Mouse (Mus musculus) embryonic facial prominence, embryonic 12.5 days (tissue): ENCODE data around the gene Mfn1. TPM values are rescaled to one million over a fixed set of nuclear protein-coding genes. Genes with fewer than 3 reads are reported as not detected.

Experiments
- ATAC-seq: fragments of 200-750 bp; cut with Nextera tagmentation; 2 replicates; pipeline ENCODE4 v1.8.0; 2017; ENCODE audit not compliant: insufficient number of reproducible peaks, insufficient read depth, low FRiP score, low TSS enrichment
- H3K27ac ChIP-seq: fragments of 300-500 bp; sonication (generic); 2 replicates; pipeline ENCODE4 v1.5.1; 2016; ENCODE audit warnings: mild to moderate bottlenecking
- H3K27me3 ChIP-seq: fragments of 300-500 bp; sonication (generic); 2 replicates; pipeline ENCODE4 v1.6.1; 2016; ENCODE audit warnings: mild to moderate bottlenecking, moderate library complexity
- H3K36me3 ChIP-seq: fragments of 300-500 bp; sonication (generic); 2 replicates; pipeline ENCODE4 v1.6.1; 2016; ENCODE audit warnings: mild to moderate bottlenecking
- H3K4me1 ChIP-seq: fragments of 300-500 bp; sonication (generic); 2 replicates; pipeline ENCODE4 v1.6.1; 2016
- H3K4me2 ChIP-seq: fragments of 300-500 bp; sonication (generic); replicated peaks from 2 replicates; pipeline ENCODE4 v1.6.1; 2016; ENCODE audit warnings: mild to moderate bottlenecking, moderate library complexity
- H3K4me3 ChIP-seq: fragments of 300-500 bp; sonication (generic); 2 replicates; pipeline ENCODE4 v1.5.1; 2016; ENCODE audit warnings: mild to moderate bottlenecking
- H3K9ac ChIP-seq: fragments of 300-500 bp; sonication (generic); 2 replicates; pipeline ENCODE4 v1.6.1; 2016; ENCODE audit warnings: mild to moderate bottlenecking, moderate library complexity
- H3K9me3 ChIP-seq: fragments of 300-500 bp; sonication (generic); 2 replicates; pipeline ENCODE4 v1.6.1; 2016; ENCODE audit warnings: mild to moderate bottlenecking, moderate library complexity
- WGBS: fragments of 180-500 bp; shearing (Covaris S2); methylation state at CpG from one replicate; pipeline ENCODE4 v1.1.7; 2016; 5-methylcytosine and 5-hydroxymethylcytosine counted together
- polyA plus RNA-seq: library from polyadenylated mRNA; unstranded; fragments of >200 nt; fragmentation: Nextera tagmentation; extraction: Ambion mirVana; gene quantifications from 2 replicates; pipeline ENCODE4 v1.2.1, GENCODE M21; 2016

Gene Mfn1
- polyA plus RNA-seq, 1 experiment from 2014 or later = 44.5 TPM

DNA sequence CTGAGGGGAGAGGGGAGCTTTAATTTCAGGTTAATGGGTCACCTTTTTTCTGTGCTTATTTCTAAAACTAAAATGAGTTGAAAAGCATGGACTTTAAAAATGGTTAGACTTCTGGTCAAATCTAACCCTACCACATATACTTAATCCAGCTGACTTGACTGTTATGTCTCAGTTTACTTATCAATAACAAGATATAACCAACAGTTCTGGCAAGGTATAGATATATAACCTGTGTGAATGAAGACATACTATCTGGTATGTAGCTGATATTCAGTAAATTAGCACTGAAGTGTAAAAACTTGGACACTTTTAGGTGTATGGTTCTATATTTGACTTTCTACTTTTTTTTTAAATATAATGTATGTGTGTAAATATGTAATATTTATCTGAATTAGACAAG, 15.7 kb upstream of the Mfn1 start:
- no peak for ATAC-seq
- Histone ChIP-seq H3K9me3 (no peaks in the 10 kb centered on the region), H3K9ac (no peak overlapping the region), H3K4me1 (peaks cover 12% of the 10 kb centered on the region), H3K27ac (no peak overlapping the region), H3K27me3 (no peaks in the 10 kb centered on the region), H3K4me2 (no peak overlapping the region), H3K4me3 (no peak overlapping the region), H3K36me3 (peaks cover 28% of the 10 kb centered on the region)

DNA sequence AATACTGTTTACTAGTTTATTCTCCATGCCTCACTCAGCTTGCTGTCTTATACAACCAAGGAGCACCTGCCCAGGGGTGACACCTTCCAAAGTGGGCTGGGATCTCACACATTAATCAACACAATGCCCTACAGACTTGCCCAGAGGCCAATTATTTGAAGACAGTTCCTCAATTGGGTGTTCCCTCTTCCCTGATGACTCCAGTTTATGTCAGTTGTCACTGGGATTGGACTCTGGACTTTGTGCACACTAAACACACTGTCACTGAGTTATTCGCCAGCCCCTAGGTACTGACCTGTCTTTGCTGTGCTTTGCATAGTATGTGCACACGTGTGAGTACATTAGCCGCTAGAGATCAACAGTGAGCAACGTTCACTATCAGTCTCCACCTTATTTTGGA, 2.1 kb upstream of the Mfn1 start:
- peaks cover 6% of the 10 kb centered on the region; the same call in 1 of the 2 replicates for H3K9me3 ChIP-seq
- H3K4me2 ChIP-seq = no peak overlapping the region
- no peak overlapping the region for H3K4me3 ChIP-seq
- H3K4me1 ChIP-seq = 0 out of 2 replicates have a peak, but pooled peaks cover 5% of the 10 kb centered on the region
- H3K27me3 ChIP-seq = no peaks in the 10 kb centered on the region
- H3K36me3 ChIP-seq = peaks cover 22% of the 10 kb centered on the region
- 90% methylated on average over 4 of the region's 4 CpGs for WGBS
- H3K27ac ChIP-seq = no peak overlapping the region
- no peak for ATAC-seq
- no peak overlapping the region for H3K9ac ChIP-seq

DNA sequence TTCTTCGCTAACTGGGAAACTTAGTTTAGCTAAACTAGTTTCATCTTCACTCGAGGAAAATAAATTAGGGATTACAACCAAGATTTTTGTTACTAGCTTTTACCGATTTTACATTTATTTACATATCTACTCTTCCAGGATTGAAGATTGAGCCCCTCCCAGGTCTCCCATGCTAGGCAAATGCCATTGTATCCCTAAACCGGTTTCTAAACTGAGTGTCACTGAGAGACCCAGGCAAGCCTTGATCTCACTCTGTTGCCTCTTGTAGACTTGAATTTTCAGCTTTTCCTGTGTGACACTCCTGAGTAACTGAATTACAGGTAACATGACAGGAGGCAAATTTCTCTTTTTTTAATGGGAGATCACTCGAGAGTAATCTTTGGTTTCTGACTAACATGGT, 776 bp downstream of the Mfn1 start:
- Histone ChIP-seq H3K4me1 (0 out of 2 replicates have a peak, but pooled peaks cover 5% of the 10 kb centered on the region), H3K4me3 (peak overlapping the region; percentile 77), H3K4me2 (peak overlapping the region; percentile 56), H3K9ac (peak overlapping the region; percentile 74), H3K36me3 (peaks cover 21% of the 10 kb centered on the region), H3K9me3 (peaks cover 6% of the 10 kb centered on the region; the same call in 1 of the 2 replicates), H3K27me3 (no peaks in the 10 kb centered on the region), H3K27ac (no peak overlapping the region)
- ATAC-seq = no peak
- 15% methylated on average over 5 of the region's 5 CpGs for WGBS

DNA sequence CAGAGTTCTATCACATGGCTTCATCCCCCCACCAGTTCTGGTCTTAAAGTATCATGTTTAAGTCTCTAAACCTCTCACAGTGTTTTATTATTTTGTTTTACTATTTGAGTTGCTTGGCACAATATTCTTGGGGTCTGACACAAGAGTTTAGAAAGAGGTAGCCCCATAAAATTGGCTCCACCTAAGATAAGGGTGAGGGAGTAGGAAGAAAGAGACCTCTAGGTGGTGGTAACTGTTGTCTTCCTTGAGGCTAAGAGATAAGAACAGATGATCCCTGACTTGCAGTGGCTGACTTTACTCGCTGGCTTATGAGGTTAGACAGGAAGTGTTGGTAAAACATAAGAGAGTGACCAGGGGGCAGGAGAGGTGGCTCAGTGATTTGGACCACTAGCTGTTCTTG, 6.4 kb downstream of the Mfn1 start:
- no peak overlapping the region for H3K4me2 ChIP-seq
- no peak overlapping the region for H3K27ac ChIP-seq
- H3K27me3 ChIP-seq = no peaks in the 10 kb centered on the region
- H3K9ac ChIP-seq = no peak overlapping the region
- no peaks in the 10 kb centered on the region for H3K9me3 ChIP-seq
- H3K36me3 ChIP-seq = peaks cover 31% of the 10 kb centered on the region
- H3K4me1 ChIP-seq = 0 out of 2 replicates have a peak, but pooled peaks cover 3% of the 10 kb centered on the region
- WGBS = 64% methylated on average over 1 of the region's 1 CpGs
- H3K4me3 ChIP-seq = no peak overlapping the region
- ATAC-seq = no peak

DNA sequence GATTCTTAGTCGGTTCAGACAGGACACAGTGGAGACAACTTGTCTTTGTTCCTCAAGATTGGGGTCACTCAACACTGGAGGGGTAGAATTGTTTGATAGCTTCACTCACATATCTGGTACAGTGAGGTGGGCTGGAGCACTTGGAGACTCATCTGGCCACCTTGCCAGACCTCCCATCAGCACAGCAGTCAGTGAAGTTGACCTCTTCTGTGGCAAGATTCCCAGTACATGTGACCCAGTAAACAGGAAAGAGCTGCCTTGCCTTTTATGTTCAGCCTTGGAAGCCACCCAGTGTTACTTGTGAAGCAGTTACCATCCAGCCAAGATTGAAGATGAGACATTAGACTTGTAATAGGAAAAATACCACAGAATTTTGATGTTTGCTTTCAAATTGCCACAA, 8.3 kb downstream of the Mfn1 start:
- Histone ChIP-seq H3K4me3 (no peak overlapping the region), H3K27ac (no peak overlapping the region), H3K27me3 (no peaks in the 10 kb centered on the region), H3K36me3 (peaks cover 31% of the 10 kb centered on the region), H3K9ac (no peak overlapping the region), H3K9me3 (no peaks in the 10 kb centered on the region), H3K4me1 (no peaks in the 10 kb centered on the region), H3K4me2 (no peak overlapping the region)
- ATAC-seq = no peak
- WGBS = 71% methylated on average over 1 of the region's 1 CpGs

DNA sequence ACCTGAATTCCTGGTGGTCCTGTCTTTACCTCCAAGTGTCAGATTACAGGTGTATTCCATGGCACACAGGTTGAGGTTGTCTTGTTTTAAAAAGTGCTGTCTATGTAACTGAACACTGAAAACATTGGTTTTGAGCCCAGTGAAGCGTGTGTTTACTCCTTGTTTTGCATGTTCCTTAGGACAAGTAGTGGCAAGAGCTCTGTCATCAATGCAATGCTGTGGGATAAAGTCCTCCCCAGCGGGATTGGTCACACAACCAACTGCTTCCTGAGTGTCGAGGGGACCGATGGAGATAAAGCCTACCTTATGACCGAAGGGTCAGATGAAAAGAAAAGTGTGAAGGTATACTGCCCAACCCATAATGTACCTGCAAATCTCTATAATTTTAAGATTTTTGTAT, 8.8 kb downstream of the Mfn1 start:
- Histone ChIP-seq H3K27ac (no peak overlapping the region), H3K4me3 (no peak overlapping the region), H3K9me3 (no peaks in the 10 kb centered on the region), H3K27me3 (no peaks in the 10 kb centered on the region), H3K4me1 (no peaks in the 10 kb centered on the region), H3K36me3 (peaks cover 35% of the 10 kb centered on the region), H3K9ac (no peak overlapping the region), H3K4me2 (no peak overlapping the region)
- ATAC-seq = no peak
- 86% methylated on average over 5 of the region's 5 CpGs for WGBS

DNA sequence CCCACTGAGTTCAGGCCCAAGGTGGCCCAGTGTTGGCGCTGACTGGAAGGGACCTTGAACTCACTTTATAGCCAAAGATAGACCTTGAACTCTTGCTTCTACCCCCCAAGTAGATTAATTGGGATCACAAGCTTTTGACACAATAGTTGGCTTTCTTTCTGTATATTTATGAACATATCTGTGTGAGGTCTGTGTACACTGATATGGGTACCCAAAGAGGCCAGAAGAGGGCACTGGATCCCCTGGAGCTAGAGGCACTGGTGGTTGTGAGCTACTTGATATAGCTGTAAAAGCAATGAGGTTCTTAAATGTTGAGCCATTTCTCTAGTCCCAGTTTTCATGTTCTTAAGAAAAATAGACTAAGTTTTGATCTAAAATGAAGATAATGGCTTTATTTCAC, 23.8 kb downstream of the Mfn1 start:
- 100% methylated on average over 1 of the region's 1 CpGs for WGBS
- H3K4me2 ChIP-seq = no peak overlapping the region
- H3K36me3 ChIP-seq = peaks cover 33% of the 10 kb centered on the region
- no peak overlapping the region for H3K4me3 ChIP-seq
- no peaks in the 10 kb centered on the region for H3K4me1 ChIP-seq
- H3K9ac ChIP-seq = no peak overlapping the region
- no peaks in the 10 kb centered on the region for H3K9me3 ChIP-seq
- H3K27ac ChIP-seq = no peak overlapping the region
- no peaks in the 10 kb centered on the region for H3K27me3 ChIP-seq
- no peak for ATAC-seq

DNA sequence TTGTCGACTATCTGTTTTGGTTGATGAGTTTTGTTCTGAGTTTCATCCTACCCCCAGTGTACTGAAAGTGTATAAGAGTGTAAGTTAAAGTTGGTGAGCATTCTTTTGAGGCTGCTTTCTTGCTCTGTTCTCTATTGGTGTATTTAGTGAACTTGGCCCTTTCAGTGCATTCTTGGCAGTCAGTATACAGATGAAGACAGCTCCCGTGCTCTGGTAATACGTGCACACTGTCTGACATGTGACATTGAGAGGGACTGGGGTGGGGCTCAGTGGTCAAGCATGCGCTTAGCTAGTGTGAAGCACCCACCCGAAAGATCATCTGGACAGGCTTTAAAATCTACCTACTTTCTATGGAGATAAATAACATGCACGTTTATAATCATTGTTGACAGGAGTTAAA, 34.1 kb downstream of the Mfn1 start:
- Histone ChIP-seq H3K27me3 (no peaks in the 10 kb centered on the region), H3K27ac (no peak overlapping the region), H3K4me2 (no peak overlapping the region), H3K9ac (no peak overlapping the region), H3K9me3 (no peaks in the 10 kb centered on the region), H3K4me3 (no peak overlapping the region), H3K36me3 (peaks cover 39% of the 10 kb centered on the region), H3K4me1 (no peaks in the 10 kb centered on the region)
- no peak for ATAC-seq
- whole genome bisulfite sequencing = 94% methylated on average over 6 of the region's 6 CpGs

DNA sequence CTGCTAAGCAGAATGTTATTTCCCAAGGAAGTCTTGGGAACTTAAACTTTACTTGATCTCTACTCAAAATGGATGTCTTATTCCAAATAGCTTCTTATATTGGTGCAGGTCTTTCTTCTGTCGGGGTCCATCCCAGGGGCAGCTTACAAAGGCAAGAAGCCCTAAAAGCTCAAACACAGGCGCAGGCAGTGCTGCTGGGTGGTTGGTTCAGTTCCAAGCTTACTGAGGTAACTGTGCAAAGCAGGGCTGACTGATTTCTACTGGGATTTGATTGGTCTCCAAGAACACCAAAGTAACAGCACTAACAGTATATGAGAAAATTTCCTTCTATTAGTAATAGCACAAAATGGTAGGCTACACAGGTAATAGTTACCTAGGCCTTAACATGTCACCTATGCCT, 43.8 kb downstream of the Mfn1 start:
- Histone ChIP-seq H3K27ac (no peak overlapping the region), H3K4me2 (no peak overlapping the region), H3K27me3 (no peaks in the 10 kb centered on the region), H3K9ac (no peak overlapping the region), H3K36me3 (peaks cover 60% of the 10 kb centered on the region), H3K4me3 (no peak overlapping the region), H3K9me3 (no peaks in the 10 kb centered on the region), H3K4me1 (no peaks in the 10 kb centered on the region)
- WGBS = 89% methylated on average over 2 of the region's 2 CpGs
- ATAC-seq = no peak

DNA sequence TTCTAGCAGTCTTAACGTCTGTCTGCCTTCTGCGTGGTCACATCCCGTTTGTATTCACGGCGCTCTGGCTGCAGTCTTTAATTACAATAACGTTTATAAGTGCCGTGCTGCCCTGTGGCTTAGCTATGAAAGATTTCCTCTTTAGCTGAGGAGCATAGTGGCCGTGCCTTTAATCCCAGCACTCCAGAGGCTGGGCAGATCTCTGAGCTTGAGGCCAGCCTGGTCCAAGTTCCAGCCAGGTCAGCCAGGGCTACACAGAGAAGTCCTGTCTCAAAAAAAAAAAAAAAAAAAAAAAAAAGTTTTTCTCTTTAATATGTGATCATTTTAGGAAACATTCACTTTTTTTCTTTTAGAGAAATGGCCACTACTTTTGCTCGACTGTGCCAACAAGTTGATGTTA, 44.6 kb downstream of the Mfn1 start:
- Histone ChIP-seq H3K4me3 (no peak overlapping the region), H3K36me3 (peaks cover 52% of the 10 kb centered on the region), H3K27ac (no peak overlapping the region), H3K9me3 (no peaks in the 10 kb centered on the region), H3K4me2 (no peak overlapping the region), H3K27me3 (no peaks in the 10 kb centered on the region), H3K4me1 (no peaks in the 10 kb centered on the region), H3K9ac (no peak overlapping the region)
- ATAC-seq = no peak
- WGBS = 68% methylated on average over 9 of the region's 9 CpGs

DNA sequence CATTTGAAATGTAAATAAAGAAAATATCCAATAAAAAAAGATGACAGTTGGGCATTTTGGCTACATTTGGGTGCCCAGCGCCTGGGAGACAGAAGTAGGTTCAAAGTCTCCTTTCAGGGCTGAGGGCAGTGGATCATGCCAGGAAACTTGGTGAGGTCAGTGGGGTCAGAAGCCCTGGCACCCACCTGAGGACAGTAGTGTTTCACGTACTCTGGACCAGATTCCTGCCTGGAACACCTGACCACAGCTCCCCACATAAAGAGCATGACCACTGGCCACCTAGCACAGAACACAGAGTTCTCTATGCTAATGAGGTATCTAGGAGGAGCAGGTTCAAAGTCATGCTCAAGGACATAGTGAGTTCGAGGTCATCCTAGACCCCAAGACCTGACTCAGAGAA, 45.9 kb downstream of the Mfn1 start:
- WGBS = 92% methylated on average over 3 of the region's 3 CpGs
- no peak overlapping the region for H3K4me2 ChIP-seq
- no peak overlapping the region for H3K4me3 ChIP-seq
- no peaks in the 10 kb centered on the region for H3K9me3 ChIP-seq
- no peaks in the 10 kb centered on the region for H3K27me3 ChIP-seq
- no peaks in the 10 kb centered on the region for H3K4me1 ChIP-seq
- ATAC-seq = no peak
- H3K36me3 ChIP-seq = peaks cover 40% of the 10 kb centered on the region
- no peak overlapping the region for H3K27ac ChIP-seq
- no peak overlapping the region for H3K9ac ChIP-seq

DNA sequence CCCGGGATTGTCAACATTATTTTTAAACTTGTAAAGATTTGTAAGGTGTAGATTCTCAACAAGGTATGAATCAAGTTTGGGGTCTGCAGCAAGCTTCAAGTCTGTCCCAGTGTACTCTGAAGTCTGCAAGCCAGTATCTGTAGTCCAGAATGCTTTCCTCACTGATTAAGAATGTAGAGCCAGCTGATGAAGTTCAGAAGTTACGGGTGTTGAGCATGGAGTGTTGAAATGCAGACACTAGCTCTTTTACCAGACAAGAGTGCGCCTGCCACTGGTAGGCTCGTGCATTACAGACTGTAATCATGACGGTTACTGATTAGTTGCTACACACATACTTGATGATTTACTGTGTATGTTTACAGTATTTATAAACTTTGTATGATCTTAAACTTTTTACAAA, 49.5 kb downstream of the Mfn1 start:
- Histone ChIP-seq H3K27me3 (no peaks in the 10 kb centered on the region), H3K27ac (no peak overlapping the region), H3K4me2 (no peak overlapping the region), H3K9ac (no peak overlapping the region), H3K36me3 (peaks cover 39% of the 10 kb centered on the region), H3K9me3 (no peaks in the 10 kb centered on the region), H3K4me3 (no peak overlapping the region), H3K4me1 (no peaks in the 10 kb centered on the region)
- ATAC-seq = no peak
- 89% methylated on average over 5 of the region's 5 CpGs for WGBS

DNA sequence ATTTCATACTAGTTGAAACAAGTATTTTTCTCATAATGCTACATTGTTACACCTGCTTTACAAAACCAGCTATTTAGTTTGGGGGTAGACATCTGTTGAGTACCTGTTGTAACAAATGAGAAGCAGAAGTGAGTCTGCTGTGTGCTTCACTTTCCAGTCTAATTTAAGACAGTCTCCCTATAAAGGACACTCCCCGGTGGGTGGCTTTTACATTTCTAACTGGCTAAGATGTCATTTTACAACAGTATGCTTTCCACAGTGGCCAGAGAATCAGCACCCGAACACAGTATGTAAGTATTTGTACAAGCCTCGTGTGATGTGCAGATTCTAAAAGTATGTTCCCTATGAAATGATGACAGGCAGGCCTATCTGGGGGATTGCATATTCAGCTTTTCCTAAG, 51.5 kb downstream of the Mfn1 start:
- peaks cover 27% of the 10 kb centered on the region for H3K36me3 ChIP-seq
- WGBS = 80% methylated on average over 3 of the region's 3 CpGs
- no peak for ATAC-seq

More for the DNA sequence above, 51.5 kb downstream of the Mfn1 start:
- Histone ChIP-seq H3K4me1 (no peaks in the 10 kb centered on the region), H3K27me3 (no peaks in the 10 kb centered on the region), H3K4me3 (no peak overlapping the region), H3K4me2 (no peak overlapping the region), H3K9ac (no peak overlapping the region), H3K9me3 (no peaks in the 10 kb centered on the region), H3K27ac (no peak overlapping the region)
